Mouse (Mus musculus) small intestine, adult 2 months (tissue): ENCODE data around the gene Hcfc1.

Experiments used
- CTCF ChIP-seq: fragments of 200-500 bp; IDR thresholded peaks from 2 replicates; pipeline ENCODE4 v1.5.1; 2012; ENCODE audit warnings: low read depth, mild to moderate bottlenecking, control low read depth, inconsistent platforms, low read length, moderate library complexity, mixed read lengths; ENCODE audit not compliant: insufficient replicate concordance, insufficient read length; ENCODE audit errors: extremely low read depth
- POLR2A ChIP-seq: fragments of 200-500 bp; IDR thresholded peaks from 2 replicates; pipeline ENCODE4 v1.6.1; 2012; ENCODE audit warnings: low read depth, mild to moderate bottlenecking, control low read depth, inconsistent platforms, low read length, moderate library complexity

DNA sequence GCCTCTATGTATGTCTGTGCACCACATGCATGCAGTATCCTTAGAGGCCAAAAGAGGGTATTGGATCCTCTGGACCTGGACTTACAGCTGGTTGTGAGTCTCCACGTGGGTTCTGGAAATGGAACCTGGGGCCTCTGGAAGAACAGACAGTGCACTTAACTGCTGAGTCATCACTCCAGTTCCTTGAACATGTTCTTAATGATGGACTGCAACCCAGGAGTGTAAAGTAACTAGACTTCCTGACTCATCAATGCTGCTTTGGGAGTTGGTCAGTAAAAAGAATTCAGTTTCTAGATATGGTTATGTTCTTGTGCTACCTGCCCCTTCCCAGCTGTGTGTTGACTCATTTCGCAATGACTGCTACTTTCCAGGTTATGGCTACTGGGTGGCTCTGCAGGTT lies 34.3 kb downstream of the Hcfc1 start:
- TF ChIP-seq CTCF (no peak), POLR2A (no peak)
